Mouse (Mus musculus) effector memory CD4-positive, alpha-beta T cell, adult 5 months (primary cell): ENCODE data around the gene Atg4c. TPM values are rescaled to one million over a fixed set of nuclear protein-coding genes. Genes with fewer than 3 reads are reported as not detected.

Source experiments
- polyA plus RNA-seq: library from polyadenylated mRNA; unstranded; fragments of 100-300 nt; shearing (Covaris generic); gene quantifications from one replicate; pipeline ENCODE4 v1.2.1, GENCODE M21; 2017

Gene Atg4c
- polyA plus RNA-seq, result not detected

DNA sequence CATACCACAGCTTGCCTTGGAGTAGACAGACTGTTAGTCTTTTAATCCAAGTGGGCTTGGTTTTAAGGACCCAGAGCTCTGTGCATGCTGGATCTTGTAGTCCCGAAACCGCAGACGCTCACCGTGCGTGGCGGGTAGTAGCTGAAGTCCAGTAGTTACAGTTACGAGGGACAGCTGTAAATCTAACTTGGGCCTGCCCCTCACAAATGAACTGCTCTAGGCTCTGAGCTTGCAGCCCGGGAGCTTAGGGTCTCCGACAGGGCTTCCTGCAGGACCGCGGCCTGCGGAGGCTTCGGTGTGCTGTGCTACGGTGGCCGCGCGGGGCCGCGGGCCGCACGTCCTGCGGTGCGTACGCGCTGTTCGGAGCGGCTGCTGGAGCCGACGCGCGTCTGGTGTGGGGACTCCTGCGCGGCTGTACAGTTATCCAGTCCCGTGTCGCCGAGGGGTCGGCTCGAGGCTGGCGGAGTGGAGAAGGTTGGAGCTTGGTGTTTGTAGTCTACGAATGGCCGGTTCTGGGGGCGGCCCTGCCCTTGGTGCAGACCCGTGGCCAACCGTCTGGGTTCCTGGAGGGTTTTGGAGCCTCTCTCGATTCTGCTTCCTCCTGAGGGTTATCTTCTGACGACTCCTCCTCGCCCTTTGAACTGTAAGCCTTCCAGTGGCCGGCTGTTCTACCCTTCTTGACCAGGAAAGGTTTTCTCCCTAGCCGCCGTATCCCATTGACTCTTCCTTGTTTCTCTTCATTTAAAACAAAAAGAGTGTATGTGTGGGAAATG lies at the start of gene Atg4c:
Gene Atg4c, plus strand, starts transcription at position 125 of the 773 bp plus-strand sequence.

Other genes starting within 250 kb of the Atg4c start
- not detected for gene Angptl3, start 163.0 kb upstream of the Atg4c start, polyA plus RNA-seq
- gene Dock7, start 73.0 kb upstream of the Atg4c start, polyA plus RNA-seq, result 0.99 TPM
- 0.36 TPM for gene Gm12689, start 102.0 kb downstream of the Atg4c start, polyA plus RNA-seq